Mouse (Mus musculus) midbrain, embryonic 11.5 days (tissue): ENCODE measurements at regions not wholly inside any gene's neighbourhood (a gene's known extent, or its start where the extent isn't known, plus 50 kb on each side); places are given as distances from the start of the nearest gene placed in this dataset.
A peak's percentile ranks its signal among the peaks of the same experiment; 100 is the strongest.
"Not testable (repeated sequence)": the region's sequence is repeated elsewhere in the genome, so short reads cannot be mapped to it uniquely, and the experiment has no call there.

ENCODE experiments used
- ATAC-seq: fragments of 200-750 bp; cut with Nextera tagmentation; 2 replicates; pipeline ENCODE4 v1.8.0; 2017; ENCODE audit warnings: moderate TSS enrichment, moderate library complexity; ENCODE audit not compliant: low FRiP score
- DNase-seq: peaks from one replicate; pipeline ENCODE4 v3.0.0; 2015; ENCODE audit warnings: low spot score; ENCODE audit errors: missing footprints
- H3K27ac ChIP-seq: fragments of 300-500 bp; sonication (generic); 2 replicates; pipeline ENCODE4 v1.5.1; 2014; ENCODE audit warnings: low read depth, low read length
- H3K27me3 ChIP-seq: fragments of 300-500 bp; sonication (generic); 2 replicates; pipeline ENCODE4 v1.6.1; 2014; ENCODE audit warnings: mild to moderate bottlenecking, low read length, moderate library complexity, mixed read lengths; ENCODE audit not compliant: control insufficient read depth, insufficient read depth
- H3K36me3 ChIP-seq: fragments of 300-500 bp; sonication (generic); 2 replicates; pipeline ENCODE4 v1.6.1; 2014; ENCODE audit warnings: mild to moderate bottlenecking, low read length, moderate library complexity, mixed read lengths; ENCODE audit not compliant: control insufficient read depth, insufficient read depth
- H3K4me1 ChIP-seq: fragments of 300-500 bp; sonication (generic); 2 replicates; pipeline ENCODE4 v1.6.1; 2014; ENCODE audit warnings: low read length; ENCODE audit not compliant: control insufficient read depth, insufficient read depth
- H3K4me2 ChIP-seq: fragments of 300-500 bp; sonication (generic); 2 replicates; pipeline ENCODE4 v1.6.1; 2014; ENCODE audit warnings: mild to moderate bottlenecking, moderate library complexity
- H3K4me3 ChIP-seq: fragments of 300-500 bp; sonication (generic); 2 replicates; pipeline ENCODE4 v1.5.1; 2014; ENCODE audit warnings: low read depth, low read length
- H3K9ac ChIP-seq: fragments of 300-500 bp; sonication (generic); 2 replicates; pipeline ENCODE4 v1.6.1; 2014; ENCODE audit warnings: low read length
- H3K9me3 ChIP-seq: fragments of 300-500 bp; sonication (generic); 2 replicates; pipeline ENCODE4 v1.6.1; 2016; ENCODE audit warnings: low read length; ENCODE audit not compliant: control insufficient read depth
- WGBS: fragments of 180-500 bp; shearing (Covaris S2); extraction: QIAGEN DNeasy Blood & Tissue Kit; methylation state at CpG from one replicate; pipeline ENCODE4 v1.1.7; 2014; 5-methylcytosine and 5-hydroxymethylcytosine counted together

- H3K4me3 ChIP-seq: peak overlapping the region; percentile 22; the same call in 1 of the 2 replicates
- H3K9ac ChIP-seq: peak overlapping the region; percentile 45
- H3K36me3 ChIP-seq, H3K27me3 ChIP-seq, H3K27ac ChIP-seq, H3K9me3 ChIP-seq, H3K4me1 ChIP-seq: not testable (repeated sequence)
- 28% methylated on average over 29 of the region's 29 CpGs for WGBS
- DNase-seq: peak; percentile 89
- ATAC-seq: peak; percentile 98
- H3K4me2 ChIP-seq: peak overlapping the region; percentile 33; the same call in 1 of the 2 replicates
Measured at GRCm38 (mm10) chr7:60622271-60623249, 482.5 kb upstream of the Snrpn start.

- WGBS: 10% methylated on average over 5 of the region's 5 CpGs
- peak; percentile 88 for DNase-seq
Measured at GRCm38 (mm10) chr7:60617070-60617674, 477.2 kb upstream of the Snrpn start.

More at GRCm38 (mm10) chr7:60617070-60617674, 477.2 kb upstream of the Snrpn start:
- H3K27ac ChIP-seq, H3K4me1 ChIP-seq, H3K9ac ChIP-seq, H3K4me3 ChIP-seq, H3K36me3 ChIP-seq, H3K27me3 ChIP-seq, H3K4me2 ChIP-seq, H3K9me3 ChIP-seq: not testable (repeated sequence)
- peak; percentile 44; the same call in 1 of the 2 replicates for ATAC-seq
